Mouse (Mus musculus): ENCODE data around the gene Plscr1.

Plscr1 gene

DNA sequence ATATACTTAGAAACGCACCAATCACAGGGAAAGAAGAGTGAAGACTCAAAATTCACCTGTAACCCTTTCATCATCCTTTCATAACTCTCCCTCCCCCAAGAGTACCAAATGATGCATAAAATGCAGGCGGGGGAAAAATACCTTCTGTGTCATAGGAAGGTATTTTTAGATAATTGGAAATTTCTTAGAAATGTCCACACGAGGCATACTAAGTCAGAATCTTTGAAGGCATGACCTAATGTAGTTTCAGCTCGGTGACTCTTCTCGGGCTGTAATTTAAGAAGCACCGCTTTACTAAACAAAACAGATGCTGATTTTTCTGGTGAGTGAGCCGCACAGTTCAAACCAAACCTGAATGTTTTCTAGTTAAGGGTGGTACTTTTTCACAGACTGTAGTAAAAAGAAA, at the start of gene Plscr1:
Gene Plscr1 (plus strand): TSS at position 304 of the 406 bp plus-strand sequence.
- DNase-seq (ENCODE audit: low spot score) = no peak

DNA sequence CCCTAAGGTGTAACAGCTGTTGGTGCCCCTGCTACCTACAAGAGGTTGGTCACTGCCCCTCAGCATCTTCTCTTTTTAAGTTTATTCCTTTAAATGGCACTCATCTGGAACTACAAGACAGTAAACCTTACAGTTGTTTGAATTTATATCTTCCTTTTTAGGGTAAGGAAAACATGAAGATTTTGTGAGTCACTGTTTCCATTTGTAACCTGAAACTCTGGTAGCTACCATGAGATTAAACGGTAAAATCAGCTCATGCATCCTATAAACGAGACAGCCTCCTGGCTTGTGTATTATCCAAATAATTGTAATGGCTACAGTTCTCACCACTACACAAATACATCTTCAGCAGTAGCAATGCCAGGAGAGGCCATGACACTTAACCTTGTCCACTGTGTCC, 45.2 kb upstream of the Plscr1 start:
- DNase-seq (ENCODE audit: low spot score) = no peak

DNA sequence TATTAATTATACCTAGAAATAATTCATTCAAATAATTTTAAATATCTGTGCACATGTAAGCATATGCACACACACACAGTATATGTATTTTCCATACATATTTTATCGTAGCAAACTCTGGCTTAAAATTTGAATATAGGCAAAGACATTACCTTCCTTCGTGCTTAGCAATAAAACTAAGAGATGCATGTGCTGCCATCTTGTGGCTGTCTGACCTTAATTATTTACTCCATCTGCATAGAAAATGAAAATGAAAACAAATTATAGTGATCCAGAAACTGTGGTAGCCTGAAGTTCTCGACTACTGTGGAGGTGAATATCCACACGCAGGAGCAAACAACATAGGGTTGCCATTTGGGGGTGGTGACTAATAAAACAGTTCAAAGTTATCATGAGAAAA, 42.2 kb upstream of the Plscr1 start:
- DNase-seq (ENCODE audit: low spot score) = peak; percentile 73

DNA sequence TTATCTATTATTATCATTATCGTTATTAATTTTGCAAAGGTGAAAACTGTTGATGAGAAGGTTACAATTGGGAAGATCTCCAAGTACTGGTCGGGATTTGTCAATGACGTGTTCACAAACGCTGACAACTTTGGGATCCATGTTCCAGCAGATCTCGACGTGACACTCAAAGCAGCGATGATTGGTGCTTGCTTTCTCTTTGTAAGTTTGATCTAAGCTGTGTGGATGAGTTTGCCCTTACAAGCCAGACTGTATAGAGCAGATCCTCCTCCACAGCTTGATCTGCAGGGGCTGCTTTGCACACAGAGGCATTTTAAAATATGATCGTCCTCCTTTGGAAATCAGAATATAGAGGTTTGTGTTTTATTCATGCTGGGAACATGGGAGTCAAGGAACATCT, 41.8 kb upstream of the Plscr1 start:
- no peak for DNase-seq (ENCODE audit: low spot score)

DNA sequence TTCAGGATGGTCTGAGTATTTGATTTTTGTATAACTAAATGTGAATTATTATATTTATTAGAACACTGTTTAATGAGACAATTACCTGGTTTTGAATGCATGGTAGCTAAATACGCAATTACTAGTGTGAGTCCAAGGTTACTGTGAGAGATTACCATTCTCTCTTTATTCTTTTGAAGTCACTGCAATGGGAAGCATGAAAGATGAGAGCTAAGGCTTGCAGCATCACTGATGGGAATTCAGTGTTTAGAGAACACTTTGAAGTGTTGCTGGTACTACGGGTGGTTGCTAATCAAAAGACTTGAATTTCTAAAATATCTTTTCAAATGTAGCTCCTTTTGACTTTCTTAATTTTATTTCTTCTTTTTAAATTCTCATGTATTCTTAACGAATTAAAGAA, 39.7 kb upstream of the Plscr1 start:
- no peak for DNase-seq (ENCODE audit: low spot score)

DNA sequence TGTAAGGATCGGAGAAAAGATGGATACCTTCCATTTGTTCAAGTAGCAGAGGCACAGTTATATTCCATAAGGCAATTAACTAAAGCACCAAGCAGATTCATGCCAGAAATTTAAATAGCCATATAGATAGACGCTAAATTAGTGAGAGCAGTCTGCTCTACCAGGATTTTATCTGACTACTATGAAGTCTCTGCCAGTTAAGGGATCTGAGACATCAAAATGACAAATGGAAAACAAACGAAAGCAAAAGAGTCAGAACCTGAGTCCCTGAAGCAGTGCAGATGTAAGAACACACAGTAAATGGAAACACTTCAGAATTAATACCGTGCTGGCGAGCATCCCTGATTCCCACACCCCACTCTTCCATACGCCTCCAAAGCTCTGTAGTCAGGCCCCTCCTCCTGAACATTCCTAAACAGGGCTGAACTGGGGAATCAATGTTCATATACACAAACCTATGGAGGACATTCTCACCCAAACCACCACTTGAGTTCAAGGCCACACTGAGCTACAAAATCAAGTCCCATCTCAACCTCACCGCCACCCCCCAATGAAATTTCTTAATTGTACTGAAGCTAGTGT, 39.1 kb upstream of the Plscr1 start:
- no peak for DNase-seq (ENCODE audit: low spot score)

DNA sequence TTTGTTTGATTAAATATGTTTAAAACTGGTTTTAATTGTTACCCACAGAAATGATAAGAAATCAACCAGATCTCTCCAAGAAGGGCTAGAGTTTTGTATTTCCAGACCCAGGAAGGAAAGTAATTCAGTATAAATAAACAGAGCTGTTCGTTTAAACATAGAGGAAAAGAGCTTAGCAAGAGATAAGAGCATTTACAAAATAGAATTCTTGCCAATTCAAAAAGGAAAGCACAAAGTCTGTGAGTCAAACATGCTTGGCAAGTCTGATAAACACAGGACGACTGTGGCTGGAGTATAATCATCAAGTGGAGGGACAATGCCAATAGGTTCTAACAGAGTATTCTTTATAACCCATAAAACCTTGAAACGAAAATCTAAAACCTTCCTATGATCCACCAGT, 38.5 kb upstream of the Plscr1 start:
- no peak for DNase-seq (ENCODE audit: low spot score)

DNA sequence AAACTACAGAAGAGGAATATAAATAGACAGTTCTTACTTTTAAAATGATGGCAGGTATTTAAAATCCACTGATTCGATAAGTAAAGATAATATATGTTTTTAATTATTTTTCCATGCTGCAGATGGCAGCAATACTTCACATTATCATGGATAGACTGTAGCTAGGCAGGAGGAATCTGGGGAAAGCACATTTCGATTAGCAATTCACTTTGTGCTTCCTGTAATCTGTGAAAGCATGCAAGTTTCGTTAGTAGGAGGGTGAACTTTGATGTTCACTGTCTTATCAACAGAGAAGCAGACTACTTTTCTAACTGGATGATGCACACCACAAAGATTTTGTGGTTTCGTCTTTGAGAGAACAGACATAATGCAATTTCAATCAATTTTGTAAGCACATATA, 32.1 kb upstream of the Plscr1 start:
- DNase-seq (ENCODE audit: low spot score) = no peak

DNA sequence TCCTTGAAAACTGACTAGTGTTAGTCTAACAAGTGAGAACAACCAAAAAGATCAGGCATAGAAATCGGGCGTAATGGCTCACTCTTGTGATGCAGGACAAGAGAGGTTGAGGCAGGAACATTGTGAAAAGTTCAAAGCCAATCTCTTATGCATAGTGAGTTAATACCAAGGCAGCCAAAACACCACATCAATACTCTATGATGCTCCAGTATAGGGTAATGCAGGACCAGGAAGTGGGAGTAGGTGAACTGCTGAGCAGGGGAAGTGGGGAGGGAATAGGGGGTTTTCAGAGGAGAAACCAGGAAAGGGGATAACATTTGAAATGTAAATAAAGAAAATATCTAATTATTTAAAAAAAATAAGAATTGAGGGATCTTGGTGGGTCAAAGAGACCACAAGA, 31.7 kb upstream of the Plscr1 start:
- DNase-seq (ENCODE audit: low spot score) = no peak

DNA sequence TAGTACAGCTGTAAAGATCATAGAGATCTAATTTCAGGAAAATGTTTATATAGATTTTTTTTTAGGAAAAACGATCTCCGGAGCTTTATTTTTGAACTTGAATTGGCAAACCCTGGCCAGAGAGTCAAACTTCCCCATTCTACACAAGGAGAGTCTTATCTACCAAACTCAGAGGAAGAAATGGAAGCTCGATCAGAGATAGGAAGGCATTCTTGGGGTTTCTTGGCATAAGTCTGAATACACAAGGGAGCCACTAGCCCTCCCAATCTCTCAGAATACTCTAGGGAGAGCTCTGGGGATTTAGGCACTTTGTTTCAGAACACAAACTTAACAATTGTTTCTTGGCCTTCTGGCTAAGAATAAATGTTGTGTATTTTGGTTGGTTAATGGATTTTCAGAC, 29.4 kb upstream of the Plscr1 start:
- no peak for DNase-seq (ENCODE audit: low spot score)

DNA sequence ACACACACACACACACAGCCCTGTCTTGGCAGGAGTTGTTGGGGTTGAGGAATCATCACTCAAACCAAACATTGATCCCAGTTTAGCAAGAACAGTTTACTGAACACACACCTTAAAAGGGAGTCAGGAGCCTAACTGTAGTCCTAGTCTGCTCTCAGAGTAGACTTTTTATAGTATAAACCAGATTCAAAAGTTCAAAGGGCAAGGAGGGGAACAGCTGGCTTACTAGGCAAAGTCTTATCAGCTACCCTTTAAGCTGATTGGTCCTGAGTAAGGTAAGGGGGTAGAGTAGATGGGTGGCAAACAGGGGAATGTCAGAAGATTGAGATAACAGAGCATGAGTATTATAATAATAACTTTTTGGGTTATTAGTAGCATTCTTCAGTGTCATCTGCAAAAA, 28.1 kb upstream of the Plscr1 start:
- no peak for DNase-seq (ENCODE audit: low spot score)

DNA sequence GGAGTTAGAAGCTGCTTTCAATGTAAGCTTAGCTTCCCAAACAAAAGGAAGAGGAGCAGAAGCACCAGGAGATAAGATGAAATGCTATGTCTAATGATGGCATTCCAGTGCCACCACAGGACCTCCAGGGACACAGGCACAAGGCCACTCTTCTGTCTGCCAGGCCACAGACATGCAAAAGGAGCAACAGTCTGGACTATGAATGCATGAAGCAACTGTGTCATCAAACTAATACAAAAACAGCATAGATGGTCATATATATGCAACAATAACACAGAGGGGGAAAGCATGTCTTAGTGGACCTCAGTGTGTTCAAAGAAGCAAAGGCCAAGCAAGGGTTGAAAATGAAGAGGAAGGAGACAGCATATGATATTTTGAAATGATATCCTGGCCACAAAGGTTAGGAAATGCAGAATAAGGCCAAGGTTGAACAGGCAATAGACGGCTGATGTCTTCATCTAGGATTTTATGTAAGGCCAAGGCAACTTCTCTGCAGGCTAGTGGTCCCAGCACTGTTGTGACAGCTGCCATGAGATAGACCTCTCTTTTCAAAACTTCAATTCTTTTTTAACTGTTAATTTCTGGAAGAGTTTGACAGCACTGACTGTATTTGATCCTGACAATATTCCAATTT, 24.8 kb upstream of the Plscr1 start:
- no peak for DNase-seq (ENCODE audit: low spot score)

DNA sequence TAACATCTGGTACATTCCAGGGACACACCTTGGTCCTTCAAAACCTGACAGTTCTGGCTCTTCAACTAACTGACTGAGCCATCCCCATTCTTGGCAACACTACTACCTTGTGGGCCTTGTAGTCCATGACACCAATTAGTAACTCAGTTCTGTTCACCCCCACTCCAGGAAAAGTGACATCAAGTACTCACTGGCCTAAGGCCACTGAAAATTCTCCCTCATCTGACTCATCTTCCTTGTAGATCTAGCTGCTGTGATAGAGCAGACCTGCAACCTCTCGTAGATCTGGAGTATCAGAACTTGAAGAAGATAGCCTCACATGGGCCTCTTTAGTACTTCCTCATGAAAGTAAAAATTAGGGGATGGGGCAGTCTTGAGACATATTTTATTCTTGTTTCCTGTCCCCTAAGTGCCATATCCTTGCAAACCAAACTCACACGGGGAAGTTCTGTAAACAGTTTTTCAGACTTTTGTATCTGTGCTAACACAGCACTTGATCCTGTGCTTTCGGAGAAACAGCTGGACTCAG, 23.4 kb upstream of the Plscr1 start:
- DNase-seq (ENCODE audit: low spot score) = no peak

DNA sequence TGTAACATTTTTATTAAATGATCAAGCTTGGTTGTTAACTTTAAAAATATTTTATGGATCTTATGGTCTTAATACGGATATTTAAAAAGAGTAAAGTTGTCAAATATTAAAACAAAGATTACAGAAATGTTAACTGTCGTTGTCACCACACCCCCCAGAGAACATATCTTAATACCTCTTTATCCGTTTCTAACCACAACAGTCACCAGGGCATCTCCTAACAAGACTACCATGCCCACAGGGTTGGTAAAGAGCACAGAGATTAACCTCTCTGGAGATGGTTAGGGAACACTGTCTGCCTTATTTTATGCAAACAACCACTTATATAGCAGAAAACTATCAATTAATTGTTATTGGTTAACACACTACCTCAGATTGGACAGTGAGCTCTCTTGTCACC, 22.8 kb upstream of the Plscr1 start:
- no peak for DNase-seq (ENCODE audit: low spot score)

DNA sequence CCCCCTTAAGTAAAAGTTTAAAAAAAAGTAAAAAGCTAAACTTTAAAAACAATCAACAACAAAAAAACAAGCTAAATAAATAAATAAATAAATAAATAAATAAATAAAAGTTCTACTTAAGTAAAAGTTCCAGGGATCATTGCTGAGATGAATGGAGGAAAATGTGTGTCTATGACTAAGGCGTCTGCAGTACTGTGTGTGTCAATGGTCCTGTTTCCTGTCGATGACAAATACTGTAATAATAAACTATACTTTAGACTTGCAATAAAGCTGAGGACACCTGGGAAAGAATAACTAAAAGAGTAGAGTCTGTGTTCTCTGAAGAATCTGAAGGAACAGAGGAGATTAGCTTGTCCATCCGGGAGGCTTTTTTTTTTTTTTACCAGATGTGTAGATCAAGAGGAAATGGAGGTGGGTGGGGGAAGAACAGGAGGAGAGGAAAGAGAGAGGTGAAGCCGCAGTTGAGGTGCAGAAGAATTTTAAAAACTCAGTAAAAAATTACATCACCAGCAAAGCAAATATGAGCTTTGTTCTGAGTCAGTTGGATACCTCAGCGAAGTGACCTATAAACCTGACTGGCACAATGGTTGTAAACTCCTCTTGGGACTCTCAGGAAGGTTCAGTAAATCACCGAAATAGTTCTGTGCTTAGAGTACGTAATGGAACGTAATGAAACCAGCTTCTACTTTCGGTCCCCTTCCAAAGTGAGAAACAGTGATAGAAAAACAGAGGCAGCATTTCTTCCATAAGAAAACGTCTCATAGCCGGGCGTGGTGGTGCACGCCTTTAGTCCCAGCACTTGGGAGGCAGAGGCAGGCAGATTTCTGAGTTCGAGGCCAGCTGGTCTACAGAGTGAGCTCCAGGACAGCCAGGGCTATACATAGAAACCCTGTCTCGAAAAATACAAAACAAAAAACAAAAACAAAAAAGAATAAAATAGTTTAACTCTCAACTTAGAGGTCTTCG, 20.4 kb upstream of the Plscr1 start:
- DNase-seq (ENCODE audit: low spot score) = no peak

DNA sequence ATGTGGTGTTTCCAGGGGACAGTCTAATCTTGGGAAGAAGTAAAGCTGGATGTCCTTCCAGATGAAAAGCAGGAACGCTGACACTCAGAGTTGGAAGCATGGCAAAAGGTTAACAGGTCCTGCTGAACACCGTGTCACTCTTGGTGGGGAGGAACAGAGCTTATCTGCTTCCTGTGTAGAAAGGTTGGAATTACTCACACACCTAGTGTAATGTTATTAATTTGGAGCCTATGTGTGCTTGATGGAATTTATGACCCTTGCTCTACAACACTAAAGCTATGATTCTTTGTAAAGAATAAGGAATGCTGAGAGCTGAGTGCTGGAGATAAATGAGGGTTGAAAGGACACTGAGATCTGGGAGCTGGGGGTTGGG, 19.7 kb upstream of the Plscr1 start:
- DNase-seq (ENCODE audit: low spot score) = no peak

DNA sequence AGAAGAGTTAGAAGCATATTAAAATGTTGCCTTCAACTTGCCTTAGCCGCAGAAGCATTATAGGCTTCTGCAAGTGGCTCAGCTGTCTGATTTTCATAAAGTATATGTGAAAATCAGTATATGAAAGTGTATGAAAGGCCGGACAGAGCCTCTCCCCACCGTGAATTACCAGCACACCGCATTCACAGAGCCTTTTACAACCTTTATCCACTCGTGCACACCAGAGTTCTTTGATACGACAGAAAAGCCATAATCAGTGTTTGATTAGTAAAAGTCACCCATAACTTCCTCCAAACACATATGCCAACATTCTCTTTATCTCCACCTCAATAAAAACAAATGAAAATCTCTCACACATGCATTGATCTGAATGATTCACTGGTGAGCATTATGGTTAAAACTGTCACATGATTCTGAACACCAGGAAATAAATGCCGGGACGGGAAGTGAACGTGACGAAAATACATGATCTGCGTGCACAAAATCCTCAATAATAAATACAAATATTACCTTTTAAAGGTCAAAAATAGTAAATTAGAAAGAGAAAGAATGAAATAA, 14.6 kb upstream of the Plscr1 start:
- DNase-seq (ENCODE audit: low spot score) = no peak

DNA sequence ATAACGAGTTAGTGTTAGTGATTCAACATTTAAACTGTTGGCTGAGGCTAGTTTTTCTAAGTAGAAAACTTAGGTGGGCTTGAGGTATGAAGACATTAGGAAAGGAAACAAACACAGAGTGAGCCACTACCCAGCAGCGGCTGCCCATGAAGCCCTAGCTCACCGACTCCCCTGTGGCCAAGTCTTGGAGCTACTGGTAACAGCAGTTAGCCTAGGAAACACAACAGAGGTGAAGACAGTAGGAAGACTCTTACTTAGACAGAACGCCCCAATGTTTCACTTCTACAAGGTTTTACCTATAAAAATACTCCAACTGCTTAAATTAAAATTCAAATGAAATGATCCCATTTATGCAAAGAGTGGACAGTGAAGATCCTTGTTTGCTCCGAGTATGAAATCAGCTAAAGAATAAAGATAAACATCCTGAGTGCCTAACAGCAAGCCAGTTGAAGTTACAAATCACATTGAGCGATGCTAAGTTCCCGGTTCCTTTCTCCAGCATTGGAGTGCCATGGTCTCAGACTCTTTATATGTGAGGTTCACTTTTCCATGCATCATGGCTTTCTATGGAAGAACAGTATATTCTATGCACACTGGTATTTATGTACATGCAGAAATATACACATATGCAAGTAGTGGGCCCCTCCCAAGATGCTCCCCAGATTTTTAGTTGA, 640 bp upstream of the Plscr1 start:
- DNase-seq (ENCODE audit: low spot score) = no peak

DNA sequence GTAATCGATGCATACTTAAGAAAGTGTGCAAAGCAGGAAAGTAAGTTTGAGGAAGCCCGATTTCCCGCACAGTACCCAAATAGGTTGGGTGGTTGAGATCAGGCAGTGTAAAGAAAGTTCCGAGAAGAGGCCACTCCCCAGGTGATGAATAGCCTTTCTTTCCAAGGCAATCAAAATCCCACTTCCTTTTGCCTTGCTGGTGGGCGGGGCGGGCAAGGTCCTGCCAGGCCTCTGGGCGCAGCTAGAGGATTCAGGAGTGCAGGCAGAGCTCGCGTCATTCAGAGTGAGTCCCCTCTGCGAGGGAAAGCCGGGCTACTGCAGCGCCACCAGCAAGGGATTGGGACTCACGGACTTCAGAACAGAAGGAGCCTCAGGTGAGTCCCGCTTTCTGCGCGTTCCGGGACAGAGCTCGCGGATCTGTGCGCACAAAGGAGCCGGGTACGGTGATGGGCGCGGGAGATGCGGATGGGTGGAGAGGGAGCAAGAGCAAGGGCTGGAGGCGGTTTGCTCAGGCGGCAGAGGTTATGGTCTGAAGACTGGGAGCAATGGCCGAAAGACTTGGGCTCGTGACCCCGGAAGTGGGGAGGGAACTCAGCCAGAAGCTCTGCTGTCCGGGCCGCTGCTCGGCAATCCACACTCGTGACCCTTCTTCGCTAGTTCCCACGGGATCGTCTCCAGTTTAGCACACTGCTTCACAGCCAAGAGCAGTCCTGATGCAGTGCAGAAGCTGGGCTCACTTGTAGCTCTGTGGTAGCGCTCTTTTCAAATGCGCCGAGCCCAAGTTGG, 630 bp downstream of the Plscr1 start:
- peak; percentile 86 for DNase-seq (ENCODE audit: low spot score)

DNA sequence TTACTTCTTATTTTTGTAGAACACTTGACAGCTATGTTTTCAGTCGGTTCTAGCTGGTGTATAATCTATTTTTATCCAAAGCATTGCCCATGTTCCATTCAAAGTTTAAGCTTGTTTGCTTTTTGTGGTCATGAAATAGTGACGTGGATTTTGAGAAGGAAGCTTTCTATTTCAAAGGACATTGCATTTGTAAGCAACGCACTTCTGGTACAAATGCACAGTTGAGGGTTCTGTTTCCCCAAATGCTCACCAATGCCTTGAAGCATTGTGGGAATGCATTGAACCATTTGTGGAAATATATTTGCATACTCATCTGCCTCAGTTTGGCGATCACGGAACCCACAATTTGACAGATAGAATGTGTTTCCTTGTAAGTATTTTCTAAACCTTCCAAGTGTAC, 3.2 kb downstream of the Plscr1 start:
- no peak for DNase-seq (ENCODE audit: low spot score)

DNA sequence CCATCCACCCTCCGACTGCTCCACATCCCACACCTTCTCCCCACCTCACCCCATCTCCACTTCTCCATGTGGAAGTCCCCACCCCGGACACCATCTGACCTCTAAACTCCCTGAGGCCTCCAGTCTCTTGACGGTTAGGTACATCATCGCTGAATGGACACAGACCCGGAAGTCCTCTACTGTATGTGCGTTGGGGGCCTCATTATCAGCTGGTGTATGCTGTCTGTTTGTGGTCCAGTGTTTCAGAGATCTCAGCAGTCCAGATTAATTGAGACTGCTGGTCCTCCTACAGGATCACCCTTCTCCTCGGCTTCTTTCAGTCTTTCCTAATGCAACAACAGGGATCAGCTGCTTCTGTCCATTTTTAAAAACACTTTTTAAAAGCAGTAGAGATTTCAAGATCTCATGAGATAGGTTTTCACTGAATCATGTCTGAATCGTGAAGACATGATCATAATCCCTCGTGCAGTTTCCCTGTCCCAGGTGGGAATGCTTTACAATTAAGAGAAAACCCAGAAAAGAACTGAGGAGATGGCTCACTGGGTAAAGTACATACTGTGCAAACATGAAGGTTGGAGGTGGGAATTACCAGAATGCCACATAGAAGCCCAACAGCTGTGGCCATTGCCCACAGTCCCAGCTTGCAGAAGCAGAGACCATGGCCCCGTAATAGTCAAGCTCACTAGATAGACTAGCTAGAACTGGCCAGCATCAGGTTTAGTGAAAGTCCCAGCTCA, 4.2 kb downstream of the Plscr1 start:
- no peak for DNase-seq (ENCODE audit: low spot score)

All from embryo, embryonic 10 days (tissue).